Mouse (Mus musculus): ENCODE results near the gene Wnk1. TPM values are rescaled to one million over a fixed set of nuclear protein-coding genes. Genes with fewer than 3 reads are reported as not detected.

Gene Wnk1
- total RNA-seq, 2 experiments from 2014 or later = 1,561 to 1,721 TPM

GRCm38 (mm10) chr6:119918561-119919181 lies 119.8 kb downstream of the Wnk1 start:
- ATAC-seq (replicated peaks; ENCODE audit: low FRiP score, poor library complexity, severe bottlenecking) = no peak

- no peak for ATAC-seq (replicated peaks; ENCODE audit: low FRiP score, poor library complexity, severe bottlenecking)
Observed at GRCm38 (mm10) chr6:119915710-119916109, 122.8 kb downstream of the Wnk1 start.

GRCm38 (mm10) chr6:119912046-119912445 lies 126.4 kb downstream of the Wnk1 start:
- no peak for ATAC-seq (replicated peaks; ENCODE audit: low FRiP score, poor library complexity, severe bottlenecking)

GRCm38 (mm10) chr6:119905461-119905860 lies 133.0 kb downstream of the Wnk1 start:
- ATAC-seq (replicated peaks; ENCODE audit: low FRiP score, poor library complexity, severe bottlenecking) = no peak

GRCm38 (mm10) chr6:119903081-119903789 lies 135.2 kb downstream of the Wnk1 start:
- ATAC-seq (replicated peaks; ENCODE audit: low FRiP score, poor library complexity, severe bottlenecking) = no peak

GRCm38 (mm10) chr6:119902204-119903080 lies 136.0 kb downstream of the Wnk1 start, which contains the start of gene Rad52:
Gene Rad52 (plus strand): TSS chr6:119902698.
- ATAC-seq (replicated peaks; ENCODE audit: low FRiP score, poor library complexity, severe bottlenecking) = peak; percentile 90

- ATAC-seq (replicated peaks; ENCODE audit: low FRiP score, poor library complexity, severe bottlenecking) = no peak
Observed at GRCm38 (mm10) chr6:119892711-119893110, 145.8 kb downstream of the Wnk1 start.

- ATAC-seq (replicated peaks; ENCODE audit: low FRiP score, poor library complexity, severe bottlenecking) = no peak
Observed at GRCm38 (mm10) chr6:119883151-119883550, 155.3 kb downstream of the Wnk1 start.

Other genes starting within 250 kb of the Wnk1 start
- gene Erc1, start 190.5 kb downstream of the Wnk1 start, total RNA-seq (2015; ENCODE audit: low replicate concordance) = 2.5 and 3.3 TPM in 2 replicates
- 10.0 and 17.1 TPM in 2 replicates for gene Erc1, start 190.5 kb downstream of the Wnk1 start, total RNA-seq (2017; ENCODE audit: low replicate concordance)
- gene Rad52, start 136.0 kb downstream of the Wnk1 start, total RNA-seq (2015; ENCODE audit: low replicate concordance) = 9.6 and 16.9 TPM in 2 replicates
- gene Rad52, start 136.0 kb downstream of the Wnk1 start, total RNA-seq (2017; ENCODE audit: low replicate concordance) = 14.1 and 26.9 TPM in 2 replicates
- gene Ninj2, start 54.7 kb upstream of the Wnk1 start, total RNA-seq (2015; ENCODE audit: low replicate concordance) = 6.7 and 8.1 TPM in 2 replicates
- gene Ninj2, start 54.7 kb upstream of the Wnk1 start, total RNA-seq (2017; ENCODE audit: low replicate concordance) = not detected in 2 replicates